Mouse (Mus musculus): ENCODE measurements around the gene Il27. TPM values are rescaled to one million over a fixed set of nuclear protein-coding genes. Genes with fewer than 3 reads are reported as not detected.

The Il27 gene
- polyA plus RNA-seq, 1 experiment, result not detected

GRCm38 (mm10) chr7:126628111-126628510 lies 33.4 kb upstream of the Il27 start:
- TF ChIP-seq POLR2A (IDR thresholded peaks at IDR 0.05; ENCODE audit: extremely low read depth, insufficient read depth, low read length) (no peak), CTCF (IDR thresholded peaks at IDR 0.05; ENCODE audit: extremely low read depth, insufficient read depth, low read length) (no peak)
- Histone ChIP-seq H3K4me3 (ENCODE audit: insufficient read depth, low read length) (no peak overlapping the region), H3K4me1 (ENCODE audit: control insufficient read depth, insufficient read depth, low read length) (no peaks in the 10 kb centered on the region), H3K27ac (ENCODE audit: insufficient read depth, low read length) (no peak overlapping the region)

GRCm38 (mm10) chr7:126625807-126626600 lies 31.3 kb upstream of the Il27 start:
- no peak overlapping the region for H3K4me3 ChIP-seq (ENCODE audit: insufficient read depth, low read length)
- TF ChIP-seq CTCF (IDR thresholded peaks at IDR 0.05; ENCODE audit: extremely low read depth, insufficient read depth, low read length) (no peak), POLR2A (IDR thresholded peaks at IDR 0.05; ENCODE audit: extremely low read depth, insufficient read depth, low read length) (no peak)

GRCm38 (mm10) chr7:126625369-126625768 lies 30.6 kb upstream of the Il27 start:
- H3K4me3 ChIP-seq (ENCODE audit: insufficient read depth, low read length), result no peak overlapping the region
- no peak overlapping the region for H3K27ac ChIP-seq (ENCODE audit: insufficient read depth, low read length)
- no peak for TF ChIP-seq CTCF (IDR thresholded peaks at IDR 0.05; ENCODE audit: extremely low read depth, insufficient read depth, low read length)
- H3K4me1 ChIP-seq (ENCODE audit: control insufficient read depth, insufficient read depth, low read length), result no peaks in the 10 kb centered on the region

More at GRCm38 (mm10) chr7:126625807-126626600, 31.3 kb upstream of the Il27 start:
- Histone ChIP-seq H3K27ac (ENCODE audit: insufficient read depth, low read length) (no peak overlapping the region), H3K4me1 (ENCODE audit: control insufficient read depth, insufficient read depth, low read length) (no peaks in the 10 kb centered on the region)

- Histone ChIP-seq H3K4me1 (ENCODE audit: control insufficient read depth, insufficient read depth, low read length) (no peaks in the 10 kb centered on the region), H3K27ac (ENCODE audit: insufficient read depth, low read length) (no peak overlapping the region), H3K4me3 (ENCODE audit: insufficient read depth, low read length) (no peak overlapping the region)
- TF ChIP-seq POLR2A (IDR thresholded peaks at IDR 0.05; ENCODE audit: extremely low read depth, insufficient read depth, low read length), result no peak
- TF ChIP-seq CTCF (IDR thresholded peaks at IDR 0.05; ENCODE audit: extremely low read depth, insufficient read depth, low read length), result no peak
Measured at GRCm38 (mm10) chr7:126624774-126625173, 30.0 kb upstream of the Il27 start.

GRCm38 (mm10) chr7:126623381-126623780 lies 28.6 kb upstream of the Il27 start:
- H3K27ac ChIP-seq (ENCODE audit: insufficient read depth, low read length), result no peak overlapping the region
- no peaks in the 10 kb centered on the region for H3K4me1 ChIP-seq (ENCODE audit: control insufficient read depth, insufficient read depth, low read length)
- H3K4me3 ChIP-seq (ENCODE audit: insufficient read depth, low read length), result no peak overlapping the region
- TF ChIP-seq CTCF (IDR thresholded peaks at IDR 0.05; ENCODE audit: extremely low read depth, insufficient read depth, low read length) (no peak), POLR2A (IDR thresholded peaks at IDR 0.05; ENCODE audit: extremely low read depth, insufficient read depth, low read length) (no peak)

GRCm38 (mm10) chr7:126621452-126622359 lies 27.0 kb upstream of the Il27 start:
- no peak overlapping the region for H3K27ac ChIP-seq (ENCODE audit: insufficient read depth, low read length)
- no peaks in the 10 kb centered on the region for H3K4me1 ChIP-seq (ENCODE audit: control insufficient read depth, insufficient read depth, low read length)
- TF ChIP-seq POLR2A (IDR thresholded peaks at IDR 0.05; ENCODE audit: extremely low read depth, insufficient read depth, low read length) (no peak), CTCF (IDR thresholded peaks at IDR 0.05; ENCODE audit: extremely low read depth, insufficient read depth, low read length) (no peak)
- H3K4me3 ChIP-seq (ENCODE audit: insufficient read depth, low read length), result no peak overlapping the region

GRCm38 (mm10) chr7:126619559-126620275 lies 25.0 kb upstream of the Il27 start:
- H3K4me1 ChIP-seq (ENCODE audit: control insufficient read depth, insufficient read depth, low read length), result no peaks in the 10 kb centered on the region
- TF ChIP-seq CTCF (IDR thresholded peaks at IDR 0.05; ENCODE audit: extremely low read depth, insufficient read depth, low read length) (no peak), POLR2A (IDR thresholded peaks at IDR 0.05; ENCODE audit: extremely low read depth, insufficient read depth, low read length) (no peak)
- H3K4me3 ChIP-seq (ENCODE audit: insufficient read depth, low read length), result no peak overlapping the region
- H3K27ac ChIP-seq (ENCODE audit: insufficient read depth, low read length), result no peak overlapping the region

- no peak overlapping the region for H3K4me3 ChIP-seq (ENCODE audit: insufficient read depth, low read length)
- TF ChIP-seq CTCF (IDR thresholded peaks at IDR 0.05; ENCODE audit: extremely low read depth, insufficient read depth, low read length), result no peak
- TF ChIP-seq POLR2A (IDR thresholded peaks at IDR 0.05; ENCODE audit: extremely low read depth, insufficient read depth, low read length), result no peak
- no peak overlapping the region for H3K27ac ChIP-seq (ENCODE audit: insufficient read depth, low read length)
- H3K4me1 ChIP-seq (ENCODE audit: control insufficient read depth, insufficient read depth, low read length), result no peaks in the 10 kb centered on the region
Measured at GRCm38 (mm10) chr7:126616707-126617106, 22.0 kb upstream of the Il27 start.

- no peak overlapping the region for H3K27ac ChIP-seq (ENCODE audit: insufficient read depth, low read length)
- H3K4me1 ChIP-seq (ENCODE audit: control insufficient read depth, insufficient read depth, low read length), result no peaks in the 10 kb centered on the region
- no peak overlapping the region for H3K4me3 ChIP-seq (ENCODE audit: insufficient read depth, low read length)
- no peak for TF ChIP-seq CTCF (IDR thresholded peaks at IDR 0.05; ENCODE audit: extremely low read depth, insufficient read depth, low read length)
- TF ChIP-seq POLR2A (IDR thresholded peaks at IDR 0.05; ENCODE audit: extremely low read depth, insufficient read depth, low read length), result no peak
Measured at GRCm38 (mm10) chr7:126612736-126613135, 18.0 kb upstream of the Il27 start.
